Mouse (Mus musculus) hindbrain, postnatal 0 days (tissue): ENCODE measurements around the gene Mad1l1. TPM values are rescaled to one million over a fixed set of nuclear protein-coding genes. Genes with fewer than 3 reads are reported as not detected.

Experiments used
- ATAC-seq: fragments of 200-750 bp; cut with Nextera tagmentation; 2 replicates; pipeline ENCODE4 v1.8.0; 2017; ENCODE audit warnings: mild to moderate bottlenecking, moderate TSS enrichment, moderate library complexity
- DNase-seq: peaks from one replicate; pipeline ENCODE4 v3.0.0-alpha.2; 2015; ENCODE audit warnings: low spot score
- H3K27ac ChIP-seq: fragments of 300-500 bp; sonication (generic); 2 replicates; pipeline ENCODE4 v1.5.1; 2014; ENCODE audit warnings: mild to moderate bottlenecking
- H3K27me3 ChIP-seq: fragments of 300-500 bp; sonication (generic); 2 replicates; pipeline ENCODE4 v1.6.1; 2014; ENCODE audit warnings: low read length, mixed read lengths; ENCODE audit not compliant: insufficient read depth
- H3K36me3 ChIP-seq: fragments of 300-500 bp; sonication (generic); 2 replicates; pipeline ENCODE4 v1.6.1; 2014; ENCODE audit warnings: low read length, mixed read lengths; ENCODE audit not compliant: insufficient read depth
- H3K4me1 ChIP-seq: fragments of 300-500 bp; sonication (generic); 2 replicates; pipeline ENCODE4 v1.6.1; 2014; ENCODE audit warnings: antibody characterized with exemption, low read length, mixed read lengths; ENCODE audit not compliant: insufficient read depth
- H3K4me2 ChIP-seq: fragments of 300-500 bp; sonication (generic); 2 replicates; pipeline ENCODE4 v1.6.1; 2014; ENCODE audit warnings: low read depth, mild to moderate bottlenecking, low read length, moderate library complexity, mixed read lengths
- H3K4me3 ChIP-seq: fragments of 300-500 bp; sonication (generic); 2 replicates; pipeline ENCODE4 v1.5.1; 2014; ENCODE audit warnings: low read length
- H3K9ac ChIP-seq: fragments of 300-500 bp; sonication (generic); replicated peaks from 2 replicates; pipeline ENCODE4 v1.6.1; 2014; ENCODE audit warnings: mild to moderate bottlenecking, low read length, moderate library complexity, mixed read lengths
- H3K9me3 ChIP-seq: fragments of 300-500 bp; sonication (generic); 2 replicates; pipeline ENCODE4 v1.6.1; 2016; ENCODE audit warnings: low read length, mixed read lengths
- CTCF ChIP-seq: IDR thresholded peaks from 2 replicates; pipeline ENCODE4 v1.5.1; 2016; ENCODE audit warnings: antibody characterized with exemption, control low read depth, low read depth
- WGBS: fragments of 180-500 bp; shearing (Covaris S2); extraction: QIAGEN DNeasy Blood & Tissue Kit; methylation state at CpG from one replicate; pipeline ENCODE4 v1.1.7; 2014; 5-methylcytosine and 5-hydroxymethylcytosine counted together
- polyA plus RNA-seq: library from polyadenylated mRNA; unstranded; fragments of >200 nt; fragmentation: Nextera tagmentation; extraction: Ambion mirVana; gene quantifications from 2 replicates; pipeline ENCODE4 v1.2.1, GENCODE M21; 2015
- total RNA-seq: library from RNA; depleted of rRNA; stranded (reverse); fragments of >200 nt; gene quantifications from 2 replicates; pipeline ENCODE4 v1.2.3, GENCODE M21; 2014

Gene Mad1l1
- total and polyA plus RNA-seq, 2 experiments from 2014 or later, result 29.1 to 30.9 TPM

DNA sequence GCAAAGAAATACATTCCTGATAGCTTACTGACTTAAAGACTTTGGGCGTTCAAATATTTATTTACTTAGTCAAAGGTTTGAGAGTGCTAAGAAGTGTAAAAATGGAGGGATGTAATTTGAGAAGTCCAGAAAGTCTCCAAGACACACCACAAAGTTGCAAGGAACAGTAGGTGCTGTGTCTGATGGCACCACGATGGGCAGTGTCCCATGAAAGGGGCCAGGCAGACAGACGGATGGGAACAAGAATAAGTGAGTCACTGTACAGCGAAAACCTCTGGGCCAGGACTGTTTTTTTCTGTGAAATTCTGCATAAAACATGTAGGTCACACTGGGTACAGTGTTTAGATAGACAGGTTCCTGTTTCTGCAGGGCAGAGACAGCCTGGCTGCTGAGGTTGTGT is 256.8 kb downstream of the Mad1l1 start:
- Histone ChIP-seq H3K9ac (no peak overlapping the region), H3K27me3 (no peaks in the 10 kb centered on the region), H3K4me3 (no peak overlapping the region), H3K9me3 (no peaks in the 10 kb centered on the region), H3K4me2 (no peak overlapping the region), H3K27ac (no peak overlapping the region), H3K36me3 (no peaks in the 10 kb centered on the region; the same call in 1 of the 2 replicates), H3K4me1 (peaks cover 16% of the 10 kb centered on the region; the same call in 1 of the 2 replicates)
- ATAC-seq (no peak), DNase-seq (no peak)
- 85% methylated on average over 4 of the region's 4 CpGs for WGBS
- no peak for TF ChIP-seq CTCF

DNA sequence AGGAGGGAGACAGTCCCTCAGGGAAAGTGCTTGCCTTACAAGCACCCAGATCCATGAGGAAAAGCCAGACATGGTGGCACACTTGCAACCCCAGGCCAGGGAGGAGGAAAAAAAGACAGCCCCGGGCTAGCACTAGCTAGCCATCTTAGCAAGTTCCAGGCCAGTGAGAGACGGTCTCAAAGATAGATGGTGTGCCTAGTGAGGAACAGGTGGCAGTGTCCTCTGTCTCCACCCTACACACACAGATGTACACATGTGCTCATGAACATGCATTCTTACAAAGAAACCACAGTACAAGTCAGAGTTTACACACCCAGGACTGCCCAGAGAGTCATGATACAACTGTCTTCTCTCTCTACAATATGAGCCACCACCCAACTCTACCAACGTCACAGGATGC is 258.5 kb downstream of the Mad1l1 start:
- no peak overlapping the region for H3K27ac ChIP-seq
- H3K36me3 ChIP-seq, result no peaks in the 10 kb centered on the region; the same call in 1 of the 2 replicates
- no peak overlapping the region for H3K4me3 ChIP-seq
- DNase-seq, result no peak
- ATAC-seq, result no peak
- no peaks in the 10 kb centered on the region for H3K27me3 ChIP-seq
- TF ChIP-seq CTCF, result no peak
- no peaks in the 10 kb centered on the region for H3K9me3 ChIP-seq
- 87% methylated on average over 3 of the region's 3 CpGs for WGBS
- no peak overlapping the region for H3K9ac ChIP-seq
- H3K4me1 ChIP-seq, result peaks cover 11% of the 10 kb centered on the region; the same call in 1 of the 2 replicates
- no peak overlapping the region for H3K4me2 ChIP-seq

DNA sequence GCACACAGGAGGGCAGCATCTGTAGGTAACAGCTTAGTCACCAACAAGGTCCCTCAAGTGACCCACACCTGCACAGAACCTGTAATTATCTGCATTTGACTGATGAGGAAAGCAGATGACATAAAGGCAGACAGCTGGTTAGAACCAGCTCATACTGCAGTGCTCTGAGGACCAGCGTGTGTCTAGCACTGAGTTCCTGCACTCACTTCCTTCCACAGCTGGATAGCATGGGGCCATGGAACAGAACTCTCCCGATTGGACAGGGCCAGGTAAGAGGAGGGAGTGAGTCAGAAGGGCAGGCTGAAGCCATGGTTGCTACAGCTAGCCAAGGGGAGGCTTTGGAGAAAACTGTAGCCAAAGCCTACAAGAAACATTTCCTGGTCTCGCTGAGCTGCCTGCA is 259.0 kb downstream of the Mad1l1 start:
- no peak for TF ChIP-seq CTCF

DNA sequence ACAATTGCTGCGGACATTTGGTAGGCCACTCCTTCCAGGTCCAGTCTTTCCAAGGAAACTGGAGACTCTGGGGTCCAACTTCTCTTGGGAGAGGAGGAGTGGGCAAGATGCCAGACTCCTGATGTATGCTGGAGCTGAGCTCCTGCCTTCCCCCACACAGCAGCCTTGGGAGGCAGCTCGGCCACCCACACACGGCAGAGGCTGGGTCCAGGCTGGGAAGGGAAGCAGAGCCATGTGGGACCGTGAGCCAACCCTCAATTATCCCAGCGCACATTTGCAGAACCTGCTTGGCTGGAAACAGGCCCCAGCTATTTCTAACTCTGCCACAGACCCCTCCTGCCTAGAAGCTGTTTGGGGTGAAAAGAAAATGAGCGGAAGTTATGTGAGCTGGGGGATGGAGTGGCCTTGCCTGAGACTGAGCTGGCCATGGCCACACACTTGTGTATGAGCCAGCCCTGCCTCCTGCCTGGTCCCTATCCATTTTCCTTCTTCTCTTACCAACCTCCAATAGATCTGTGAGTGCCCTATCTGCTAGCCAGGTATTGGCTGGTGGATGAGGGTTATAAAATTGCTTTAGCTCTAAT is 260.0 kb downstream of the Mad1l1 start:
- Histone ChIP-seq H3K4me2 (no peak overlapping the region), H3K4me1 (peaks cover 10% of the 10 kb centered on the region; the same call in 1 of the 2 replicates), H3K36me3 (no peaks in the 10 kb centered on the region; the same call in 1 of the 2 replicates), H3K9me3 (no peaks in the 10 kb centered on the region), H3K27ac (no peak overlapping the region), H3K27me3 (no peaks in the 10 kb centered on the region), H3K9ac (no peak overlapping the region), H3K4me3 (no peak overlapping the region)
- no peak for TF ChIP-seq CTCF
- ATAC-seq (peak; percentile 62; the same call in 1 of the 2 replicates), DNase-seq (peak; percentile 66)
- 32% methylated on average over 6 of the region's 6 CpGs for WGBS

More for the DNA sequence above, 259.0 kb downstream of the Mad1l1 start:
- DNase-seq, result no peak
- Histone ChIP-seq H3K9ac (no peak overlapping the region), H3K27ac (no peak overlapping the region), H3K9me3 (no peaks in the 10 kb centered on the region), H3K27me3 (no peaks in the 10 kb centered on the region), H3K4me2 (no peak overlapping the region), H3K36me3 (no peaks in the 10 kb centered on the region; the same call in 1 of the 2 replicates), H3K4me1 (peaks cover 10% of the 10 kb centered on the region; the same call in 1 of the 2 replicates), H3K4me3 (no peak overlapping the region)
- ATAC-seq, result no peak
- WGBS, result 81% methylated on average over 3 of the region's 3 CpGs

GRCm38 (mm10) chr5:140056291-140056690 is 265.1 kb downstream of the Mad1l1 start:
- H3K4me3 ChIP-seq, result no peak overlapping the region
- H3K4me2 ChIP-seq, result no peak overlapping the region
- H3K9me3 ChIP-seq, result no peaks in the 10 kb centered on the region
- H3K9ac ChIP-seq, result no peak overlapping the region
- ATAC-seq (no peak), DNase-seq (no peak)
- H3K27ac ChIP-seq, result no peak overlapping the region
- 78% methylated on average over 3 of the region's 3 CpGs for WGBS
- peaks cover 3% of the 10 kb centered on the region; the same call in 1 of the 2 replicates for H3K4me1 ChIP-seq
- H3K27me3 ChIP-seq, result no peaks in the 10 kb centered on the region
- no peak for TF ChIP-seq CTCF
- no peaks in the 10 kb centered on the region for H3K36me3 ChIP-seq

- Histone ChIP-seq H3K27me3 (no peaks in the 10 kb centered on the region), H3K4me2 (no peak overlapping the region), H3K9ac (no peak overlapping the region), H3K36me3 (no peaks in the 10 kb centered on the region), H3K27ac (no peak overlapping the region), H3K4me1 (no peaks in the 10 kb centered on the region), H3K9me3 (no peaks in the 10 kb centered on the region), H3K4me3 (no peak overlapping the region)
- 71% methylated on average over 3 of the region's 3 CpGs for WGBS
- DNase-seq (no peak), ATAC-seq (no peak)
- TF ChIP-seq CTCF, result no peak
These were observed 265.9 kb downstream of the Mad1l1 start for GRCm38 (mm10) chr5:140055431-140055830.

GRCm38 (mm10) chr5:140053626-140054025 is 267.7 kb downstream of the Mad1l1 start:
- no peaks in the 10 kb centered on the region for H3K4me1 ChIP-seq
- H3K27me3 ChIP-seq, result no peaks in the 10 kb centered on the region
- H3K9me3 ChIP-seq, result no peaks in the 10 kb centered on the region
- 85% methylated on average over 3 of the region's 3 CpGs for WGBS
- ATAC-seq (no peak), DNase-seq (no peak)
- H3K4me3 ChIP-seq, result no peak overlapping the region
- H3K27ac ChIP-seq, result no peak overlapping the region
- H3K4me2 ChIP-seq, result no peak overlapping the region
- no peak overlapping the region for H3K9ac ChIP-seq
- H3K36me3 ChIP-seq, result no peaks in the 10 kb centered on the region
- TF ChIP-seq CTCF, result no peak
